Mouse (Mus musculus) midbrain, embryonic 14.5 days (tissue): ENCODE results near the gene Gm10260. TPM values are rescaled to one million over a fixed set of nuclear protein-coding genes. Genes with fewer than 3 reads are reported as not detected.
A peak's percentile ranks its signal among the peaks of the same experiment; 100 is the strongest.

Source experiments
- ATAC-seq: fragments of 200-750 bp; cut with Nextera tagmentation; 2 replicates; pipeline ENCODE4 v1.8.0; 2017; ENCODE audit warnings: moderate number of reproducible peaks, moderate library complexity; ENCODE audit not compliant: low FRiP score, low TSS enrichment
- DNase-seq: peaks from one replicate; pipeline ENCODE4 v3.0.0-alpha.2; 2015
- H3K27ac ChIP-seq: fragments of 300-500 bp; sonication (generic); replicated peaks from 2 replicates; pipeline ENCODE4 v1.5.1; 2014; ENCODE audit warnings: mild to moderate bottlenecking, low read depth, low read length, moderate library complexity
- H3K27me3 ChIP-seq: fragments of 300-500 bp; sonication (generic); 2 replicates; pipeline ENCODE4 v1.6.1; 2014; ENCODE audit warnings: low read length, control low read depth, mixed read lengths; ENCODE audit not compliant: control insufficient read depth, insufficient read depth
- H3K36me3 ChIP-seq: fragments of 300-500 bp; sonication (generic); 2 replicates; pipeline ENCODE4 v1.6.1; 2014; ENCODE audit warnings: low read length, control low read depth; ENCODE audit not compliant: control insufficient read depth, insufficient read depth
- H3K4me1 ChIP-seq: fragments of 300-500 bp; sonication (generic); 2 replicates; pipeline ENCODE4 v1.6.1; 2014; ENCODE audit warnings: mild to moderate bottlenecking, antibody characterized with exemption, low read length, control low read depth; ENCODE audit not compliant: control insufficient read depth, insufficient read depth
- H3K4me2 ChIP-seq: fragments of 300-500 bp; sonication (generic); 2 replicates; pipeline ENCODE4 v1.6.1; 2014; ENCODE audit warnings: mild to moderate bottlenecking, low read length, moderate library complexity
- H3K4me3 ChIP-seq: fragments of 300-500 bp; sonication (generic); replicated peaks from 2 replicates; pipeline ENCODE4 v1.5.1; 2014; ENCODE audit warnings: low read depth, low read length
- H3K9ac ChIP-seq: fragments of 300-500 bp; sonication (generic); replicated peaks from 2 replicates; pipeline ENCODE4 v1.6.1; 2014; ENCODE audit warnings: mild to moderate bottlenecking, low read length, moderate library complexity
- H3K9me3 ChIP-seq: fragments of 300-500 bp; sonication (generic); 2 replicates; pipeline ENCODE4 v1.6.1; 2016; ENCODE audit warnings: low read length, control low read depth, mixed read lengths; ENCODE audit not compliant: control insufficient read depth
- WGBS: fragments of 180-500 bp; shearing (Covaris S2); extraction: QIAGEN DNeasy Blood & Tissue Kit; methylation state at CpG from one replicate; pipeline ENCODE4 v1.1.7; 2014; 5-methylcytosine and 5-hydroxymethylcytosine counted together
- polyA plus RNA-seq: library from polyadenylated mRNA; unstranded; fragments of >200 nt; fragmentation: Nextera tagmentation; extraction: Ambion mirVana; gene quantifications from 2 replicates; pipeline ENCODE4 v1.2.1, GENCODE M21; 2014

Gene Gm10260
- polyA plus RNA-seq, 1 experiment from 2014 or later, result not detected

GRCm38 (mm10) chr13:97764067-97764466, 3.6 kb upstream of the Gm10260 start:
- Histone ChIP-seq H3K9ac (no peak overlapping the region), H3K36me3 (no peaks in the 10 kb centered on the region), H3K4me2 (no peak overlapping the region), H3K27ac (no peak overlapping the region), H3K27me3 (no peaks in the 10 kb centered on the region), H3K4me1 (peaks cover 18% of the 10 kb centered on the region), H3K4me3 (no peak overlapping the region), H3K9me3 (no peaks in the 10 kb centered on the region)
- DNase-seq (no peak), ATAC-seq (no peak)
- WGBS, result 71% methylated on average over 7 of the region's 7 CpGs

- WGBS, result 69% methylated on average over 6 of the region's 6 CpGs
- ATAC-seq (no peak), DNase-seq (peak; percentile 55)
- Histone ChIP-seq H3K27me3 (no peaks in the 10 kb centered on the region), H3K4me3 (no peak overlapping the region), H3K4me1 (peaks cover 12% of the 10 kb centered on the region), H3K9me3 (no peaks in the 10 kb centered on the region), H3K9ac (no peak overlapping the region), H3K36me3 (no peaks in the 10 kb centered on the region), H3K4me2 (no peak overlapping the region), H3K27ac (no peak overlapping the region)
Measured at GRCm38 (mm10) chr13:97763436-97763835, 3.0 kb upstream of the Gm10260 start.

- H3K9me3 ChIP-seq, result no peaks in the 10 kb centered on the region
- WGBS, result 97% methylated on average over 8 of the region's 8 CpGs
- H3K27me3 ChIP-seq, result no peaks in the 10 kb centered on the region
- no peak overlapping the region for H3K27ac ChIP-seq
- no peak overlapping the region for H3K4me3 ChIP-seq
- DNase-seq, result no peak
- no peaks in the 10 kb centered on the region for H3K36me3 ChIP-seq
- no peak overlapping the region for H3K4me2 ChIP-seq
- H3K4me1 ChIP-seq, result peaks cover 11% of the 10 kb centered on the region
- ATAC-seq, result no peak
- H3K9ac ChIP-seq, result no peak overlapping the region
Measured at GRCm38 (mm10) chr13:97762121-97762520, 1.7 kb upstream of the Gm10260 start.

- Histone ChIP-seq H3K36me3 (no peaks in the 10 kb centered on the region), H3K9ac (no peak overlapping the region), H3K27ac (no peak overlapping the region; the same call in 1 of the 2 replicates), H3K9me3 (no peaks in the 10 kb centered on the region), H3K4me1 (no peaks in the 10 kb centered on the region), H3K4me2 (no peak overlapping the region), H3K27me3 (no peaks in the 10 kb centered on the region), H3K4me3 (no peak overlapping the region)
- ATAC-seq, result no peak
- peak; percentile 47 for DNase-seq
- 76% methylated on average over 4 of the region's 4 CpGs for WGBS
Measured at GRCm38 (mm10) chr13:97757033-97757432, 3.4 kb downstream of the Gm10260 start.

- ATAC-seq (no peak), DNase-seq (no peak)
- Histone ChIP-seq H3K36me3 (no peaks in the 10 kb centered on the region), H3K4me3 (no peak overlapping the region), H3K27me3 (no peaks in the 10 kb centered on the region), H3K4me2 (no peak overlapping the region), H3K27ac (no peak overlapping the region), H3K9me3 (no peaks in the 10 kb centered on the region), H3K4me1 (no peaks in the 10 kb centered on the region), H3K9ac (no peak overlapping the region)
- WGBS, result 88% methylated on average over 6 of the region's 6 CpGs
Measured at GRCm38 (mm10) chr13:97756091-97756490, 4.3 kb downstream of the Gm10260 start.

GRCm38 (mm10) chr13:97750851-97751381, 9.5 kb downstream of the Gm10260 start:
- Histone ChIP-seq H3K27me3 (no peaks in the 10 kb centered on the region), H3K4me2 (no peak overlapping the region), H3K27ac (peak overlapping the region; percentile 28; the same call in 1 of the 2 replicates), H3K9me3 (no peaks in the 10 kb centered on the region), H3K36me3 (no peaks in the 10 kb centered on the region), H3K9ac (no peak overlapping the region), H3K4me3 (no peak overlapping the region), H3K4me1 (peaks cover 28% of the 10 kb centered on the region)
- 60% methylated on average over 4 of the region's 4 CpGs for WGBS
- DNase-seq, result peak; percentile 51
- no peak for ATAC-seq

- H3K27ac ChIP-seq, result peak overlapping the region; percentile 84
- WGBS, result 2% methylated on average over 20 of the region's 20 CpGs
Measured at GRCm38 (mm10) chr13:97747037-97747860, 13.2 kb downstream of the Gm10260 start.

GRCm38 (mm10) chr13:97744669-97745068, 15.8 kb downstream of the Gm10260 start:
- H3K36me3 ChIP-seq, result no peaks in the 10 kb centered on the region
- no peak overlapping the region for H3K4me2 ChIP-seq
- H3K4me3 ChIP-seq, result no peak overlapping the region
- ATAC-seq, result no peak
- H3K9me3 ChIP-seq, result no peaks in the 10 kb centered on the region
- no peak overlapping the region for H3K27ac ChIP-seq
- peak; percentile 20 for DNase-seq
- WGBS, result 56% methylated on average over 7 of the region's 7 CpGs
- H3K27me3 ChIP-seq, result no peaks in the 10 kb centered on the region
- no peak overlapping the region for H3K9ac ChIP-seq
- peaks cover 30% of the 10 kb centered on the region for H3K4me1 ChIP-seq

More at GRCm38 (mm10) chr13:97747037-97747860, 13.2 kb downstream of the Gm10260 start:
- Histone ChIP-seq H3K9ac (peak overlapping the region; percentile 26; the same call in 1 of the 2 replicates), H3K4me1 (peaks cover 30% of the 10 kb centered on the region), H3K36me3 (no peaks in the 10 kb centered on the region), H3K4me2 (peak overlapping the region; percentile 43), H3K27me3 (no peaks in the 10 kb centered on the region), H3K4me3 (no peak overlapping the region), H3K9me3 (no peaks in the 10 kb centered on the region)
- ATAC-seq (peak; percentile 89), DNase-seq (peak; percentile 88)

- no peaks in the 10 kb centered on the region for H3K9me3 ChIP-seq
- ATAC-seq (no peak), DNase-seq (no peak)
- no peak overlapping the region for H3K4me3 ChIP-seq
- H3K27ac ChIP-seq, result no peak overlapping the region
- no peak overlapping the region for H3K4me2 ChIP-seq
- H3K36me3 ChIP-seq, result no peaks in the 10 kb centered on the region
- no peaks in the 10 kb centered on the region for H3K27me3 ChIP-seq
- WGBS, result 24% methylated on average over 2 of the region's 2 CpGs
- H3K4me1 ChIP-seq, result peaks cover 30% of the 10 kb centered on the region
- no peak overlapping the region for H3K9ac ChIP-seq
Measured at GRCm38 (mm10) chr13:97744036-97744435, 16.4 kb downstream of the Gm10260 start.
